Mouse (Mus musculus) intestine, postnatal 0 days (tissue): ENCODE data around the gene Eme2. TPM values are rescaled to one million over a fixed set of nuclear protein-coding genes. Genes with fewer than 3 reads are reported as not detected.

Source experiments
- ATAC-seq: fragments of 200-750 bp; cut with Nextera tagmentation; 2 replicates; pipeline ENCODE4 v1.8.0; 2017; ENCODE audit warnings: mild to moderate bottlenecking, moderate TSS enrichment, moderate library complexity
- H3K27ac ChIP-seq: fragments of 300-500 bp; sonication (generic); 2 replicates; pipeline ENCODE4 v1.5.1; 2014; ENCODE audit warnings: mild to moderate bottlenecking, low read depth, low read length, moderate library complexity
- H3K27me3 ChIP-seq: fragments of 300-500 bp; sonication (generic); replicated peaks from 2 replicates; pipeline ENCODE4 v1.6.1; 2014; ENCODE audit warnings: low read length, mixed read lengths; ENCODE audit not compliant: control insufficient read depth, insufficient read depth
- H3K36me3 ChIP-seq: fragments of 300-500 bp; sonication (generic); 2 replicates; pipeline ENCODE4 v1.6.1; 2014; ENCODE audit warnings: mild to moderate bottlenecking, moderate library complexity; ENCODE audit not compliant: control insufficient read depth, insufficient read depth
- H3K4me1 ChIP-seq: fragments of 300-500 bp; sonication (generic); replicated peaks from 2 replicates; pipeline ENCODE4 v1.6.1; 2014; ENCODE audit warnings: antibody characterized with exemption, low read length, mixed read lengths; ENCODE audit not compliant: control insufficient read depth, insufficient read depth
- H3K4me2 ChIP-seq: fragments of 300-500 bp; sonication (generic); replicated peaks from 2 replicates; pipeline ENCODE4 v1.6.1; 2014; ENCODE audit warnings: low read depth, mild to moderate bottlenecking, moderate library complexity
- H3K4me3 ChIP-seq: fragments of 300-500 bp; sonication (generic); 2 replicates; pipeline ENCODE4 v1.5.1; 2014; ENCODE audit warnings: low read depth, low read length
- H3K9ac ChIP-seq: fragments of 300-500 bp; sonication (generic); 2 replicates; pipeline ENCODE4 v1.6.1; 2014; ENCODE audit warnings: mild to moderate bottlenecking, low read depth, low read length
- H3K9me3 ChIP-seq: fragments of 300-500 bp; sonication (generic); 2 replicates; pipeline ENCODE4 v1.6.1; 2016; ENCODE audit warnings: mixed run types; ENCODE audit not compliant: control insufficient read depth
- CTCF ChIP-seq: sonication (generic); IDR thresholded peaks from 2 replicates; pipeline ENCODE4 v1.5.1; 2016; ENCODE audit warnings: low read depth, mild to moderate bottlenecking, control low read depth, antibody characterized with exemption, moderate library complexity
- WGBS: fragments of 180-500 bp; shearing (Covaris S2); extraction: QIAGEN DNeasy Blood & Tissue Kit; methylation state at CpG from one replicate; pipeline ENCODE4 v1.1.7; 2014; 5-methylcytosine and 5-hydroxymethylcytosine counted together
- polyA plus RNA-seq: library from polyadenylated mRNA; unstranded; fragments of >200 nt; fragmentation: Nextera tagmentation; extraction: Ambion mirVana; gene quantifications from 2 replicates; pipeline ENCODE4 v1.2.1, GENCODE M21; 2015

Eme2 gene
- polyA plus RNA-seq, 1 experiment from 2014 or later = 16.7 TPM

DNA sequence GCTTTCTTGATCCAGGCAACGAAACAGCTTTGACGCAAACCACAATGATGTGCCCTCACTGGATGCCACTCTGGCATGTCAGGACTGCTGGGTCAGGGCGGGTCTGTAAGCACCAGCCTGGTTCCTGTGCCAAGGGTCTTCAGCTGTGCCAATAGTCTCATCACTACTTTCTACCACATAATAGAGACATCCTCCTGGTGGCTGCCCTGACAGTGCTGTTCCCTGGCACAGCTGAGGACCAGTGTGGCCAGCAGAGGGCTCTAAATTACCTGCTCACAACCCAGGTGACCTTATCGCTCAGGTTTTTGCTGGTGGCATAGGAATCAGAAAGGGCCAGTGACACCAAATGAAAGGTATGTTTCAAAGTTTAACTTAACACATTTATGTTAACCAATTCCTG, 53.8 kb downstream of the Eme2 start:
- ATAC-seq = peak; percentile 40
- Histone ChIP-seq H3K27me3 (no peaks in the 10 kb centered on the region), H3K4me1 (no peaks in the 10 kb centered on the region; the same call in 1 of the 2 replicates), H3K9me3 (no peaks in the 10 kb centered on the region), H3K9ac (no peak overlapping the region), H3K27ac (no peak overlapping the region), H3K4me2 (no peak overlapping the region), H3K4me3 (no peak overlapping the region), H3K36me3 (no peaks in the 10 kb centered on the region)
- TF ChIP-seq CTCF = peak; percentile 82
- 48% methylated on average over 4 of the region's 4 CpGs for WGBS

- ATAC-seq = no peak
- no peak for TF ChIP-seq CTCF
- no peak overlapping the region for H3K27ac ChIP-seq
- no peaks in the 10 kb centered on the region for H3K36me3 ChIP-seq
- 33% methylated on average over 5 of the region's 5 CpGs for WGBS
- H3K4me2 ChIP-seq = no peak overlapping the region
- H3K9me3 ChIP-seq = no peaks in the 10 kb centered on the region
- H3K4me3 ChIP-seq = no peak overlapping the region
- no peaks in the 10 kb centered on the region for H3K27me3 ChIP-seq
- no peak overlapping the region for H3K9ac ChIP-seq
- H3K4me1 ChIP-seq = no peaks in the 10 kb centered on the region; the same call in 1 of the 2 replicates
Observed at GRCm38 (mm10) chr17:24840341-24840740, 54.5 kb downstream of the Eme2 start.

DNA sequence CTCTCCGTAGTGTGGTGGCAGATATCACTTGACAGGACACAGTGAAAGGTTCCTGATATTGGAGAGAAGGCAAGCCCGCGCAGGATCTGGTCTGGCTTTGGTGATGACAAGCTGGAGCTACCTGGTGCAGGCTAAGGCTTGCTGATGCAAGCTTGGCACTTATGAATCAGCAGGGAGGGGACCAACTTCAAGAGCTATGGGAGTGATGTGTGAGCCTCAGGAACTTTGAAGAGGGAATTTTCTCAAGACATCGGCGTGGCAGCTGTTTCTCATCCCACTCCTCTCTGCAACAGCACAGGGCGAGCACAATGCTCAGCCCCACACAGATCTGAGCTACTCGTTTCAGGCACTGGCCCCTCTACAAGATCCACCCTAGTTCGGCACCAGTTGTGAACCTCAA, 55.0 kb downstream of the Eme2 start, which contains the start of gene Hagh:
Gene Hagh, plus strand, starts transcription at position 302 of the 400 bp plus-strand sequence.
- no peak within 1 kb of the TSS for H3K4me2 ChIP-seq
- no peak within 1 kb of the TSS for H3K4me3 ChIP-seq
- no peak for TF ChIP-seq CTCF
- H3K27ac ChIP-seq = no peak within 1 kb of the TSS
- WGBS = 66% methylated on average over 8 of the region's 8 CpGs
- H3K9me3 ChIP-seq = no peaks in the 10 kb centered on the region
- H3K4me1 ChIP-seq = no peaks in the 10 kb centered on the region; the same call in 1 of the 2 replicates
- no peaks in the 10 kb centered on the region for H3K27me3 ChIP-seq
- H3K9ac ChIP-seq = no peak within 1 kb of the TSS
- ATAC-seq = no peak
- no peaks in the 10 kb centered on the region for H3K36me3 ChIP-seq

Other genes starting within 250 kb of the Eme2 start
- gene Slc9a3r2, start 244.8 kb downstream of the Eme2 start, polyA plus RNA-seq = 26.5 and 30.1 TPM in 2 replicates
- 0.20 TPM in 1 of 2 replicates, not detected in the other for gene Npw, start 236.6 kb downstream of the Eme2 start, polyA plus RNA-seq
- gene Zfp598, start 225.4 kb downstream of the Eme2 start, polyA plus RNA-seq = 13.4 and 13.5 TPM in 2 replicates
- 6.0 and 6.2 TPM in 2 replicates for gene Syngr3, start 205.1 kb downstream of the Eme2 start, polyA plus RNA-seq
- gene Gfer, start 198.9 kb downstream of the Eme2 start, polyA plus RNA-seq = 42.0 and 42.2 TPM in 2 replicates
- gene Noxo1, start 198.9 kb downstream of the Eme2 start, polyA plus RNA-seq = 32.4 and 38.0 TPM in 2 replicates
- gene Tbl3, start 187.4 kb downstream of the Eme2 start, polyA plus RNA-seq = 23.8 and 25.2 TPM in 2 replicates
- gene Rnf151, start 177.0 kb downstream of the Eme2 start, polyA plus RNA-seq = not detected in 2 replicates
- 757 and 776 TPM in 2 replicates for gene Rps2, start 177.0 kb downstream of the Eme2 start, polyA plus RNA-seq
- gene Ndufb10, start 170.6 kb downstream of the Eme2 start, polyA plus RNA-seq = 406 and 413 TPM in 2 replicates
- gene Rpl3l, start 167.3 kb downstream of the Eme2 start, polyA plus RNA-seq = 0.27 TPM in 1 of 2 replicates, not detected in the other
- 47.4 and 47.8 TPM in 2 replicates for gene Msrb1, start 158.4 kb downstream of the Eme2 start, polyA plus RNA-seq
- 0.25 and 0.47 TPM in 2 replicates for gene Hs3st6, start 142.1 kb downstream of the Eme2 start, polyA plus RNA-seq
- 0.08 and 0.10 TPM in 2 replicates for gene Meiob, start 90.8 kb downstream of the Eme2 start, polyA plus RNA-seq
- gene Hagh, start 54.9 kb downstream of the Eme2 start, polyA plus RNA-seq = 104 and 105 TPM in 2 replicates
- 165 and 195 TPM in 2 replicates for gene Fahd1, start 44.7 kb downstream of the Eme2 start, polyA plus RNA-seq
- 17.2 and 18.3 TPM in 2 replicates for gene Igfals, start 29.1 kb downstream of the Eme2 start, polyA plus RNA-seq
- 48.0 and 53.5 TPM in 2 replicates for gene Nubp2, start 8.7 kb downstream of the Eme2 start, polyA plus RNA-seq
- 42.3 and 43.4 TPM in 2 replicates for gene Spsb3, start 8.4 kb downstream of the Eme2 start, polyA plus RNA-seq
- 132 and 141 TPM in 2 replicates for gene Mrps34, start within 50 bp of the Eme2 start, polyA plus RNA-seq
- 47.4 and 54.4 TPM in 2 replicates for gene Nme3, start 1.4 kb upstream of the Eme2 start, polyA plus RNA-seq
- 5.3 and 6.6 TPM in 2 replicates for gene Mapk8ip3, start 41.9 kb upstream of the Eme2 start, polyA plus RNA-seq
- gene Jpt2, start 65.6 kb upstream of the Eme2 start, polyA plus RNA-seq = 35.7 and 36.0 TPM in 2 replicates
- gene Cramp1l, start 120.7 kb upstream of the Eme2 start, polyA plus RNA-seq = 2.5 and 2.7 TPM in 2 replicates
- gene Ift140, start 121.0 kb upstream of the Eme2 start, polyA plus RNA-seq = 2.9 and 3.6 TPM in 2 replicates
- 14.5 and 15.8 TPM in 2 replicates for gene Tmem204, start 188.5 kb upstream of the Eme2 start, polyA plus RNA-seq
- gene Telo2, start 220.9 kb upstream of the Eme2 start, polyA plus RNA-seq = 7.6 and 8.7 TPM in 2 replicates
- gene Ptx4, start 225.7 kb upstream of the Eme2 start, polyA plus RNA-seq = 0.25 and 0.27 TPM in 2 replicates
- 18.5 and 21.7 TPM in 2 replicates for gene Clcn7, start 238.3 kb upstream of the Eme2 start, polyA plus RNA-seq